Mouse (Mus musculus) hindbrain, postnatal 0 days (tissue): ENCODE measurements around the gene Apoa5. TPM values are rescaled to one million over a fixed set of nuclear protein-coding genes. Genes with fewer than 3 reads are reported as not detected.

Experiments
- ATAC-seq: fragments of 200-750 bp; cut with Nextera tagmentation; 2 replicates; pipeline ENCODE4 v1.8.0; 2017; ENCODE audit warnings: mild to moderate bottlenecking, moderate TSS enrichment, moderate library complexity
- DNase-seq: peaks from one replicate; pipeline ENCODE4 v3.0.0-alpha.2; 2015; ENCODE audit warnings: low spot score
- H3K27ac ChIP-seq: fragments of 300-500 bp; sonication (generic); 2 replicates; pipeline ENCODE4 v1.5.1; 2014; ENCODE audit warnings: mild to moderate bottlenecking
- H3K27me3 ChIP-seq: fragments of 300-500 bp; sonication (generic); 2 replicates; pipeline ENCODE4 v1.6.1; 2014; ENCODE audit warnings: low read length, mixed read lengths; ENCODE audit not compliant: insufficient read depth
- H3K36me3 ChIP-seq: fragments of 300-500 bp; sonication (generic); 2 replicates; pipeline ENCODE4 v1.6.1; 2014; ENCODE audit warnings: low read length, mixed read lengths; ENCODE audit not compliant: insufficient read depth
- H3K4me1 ChIP-seq: fragments of 300-500 bp; sonication (generic); 2 replicates; pipeline ENCODE4 v1.6.1; 2014; ENCODE audit warnings: antibody characterized with exemption, low read length, mixed read lengths; ENCODE audit not compliant: insufficient read depth
- H3K4me2 ChIP-seq: fragments of 300-500 bp; sonication (generic); 2 replicates; pipeline ENCODE4 v1.6.1; 2014; ENCODE audit warnings: low read depth, mild to moderate bottlenecking, low read length, moderate library complexity, mixed read lengths
- H3K4me3 ChIP-seq: fragments of 300-500 bp; sonication (generic); 2 replicates; pipeline ENCODE4 v1.5.1; 2014; ENCODE audit warnings: low read length
- H3K9ac ChIP-seq: fragments of 300-500 bp; sonication (generic); replicated peaks from 2 replicates; pipeline ENCODE4 v1.6.1; 2014; ENCODE audit warnings: mild to moderate bottlenecking, low read length, moderate library complexity, mixed read lengths
- H3K9me3 ChIP-seq: fragments of 300-500 bp; sonication (generic); 2 replicates; pipeline ENCODE4 v1.6.1; 2016; ENCODE audit warnings: low read length, mixed read lengths
- CTCF ChIP-seq: IDR thresholded peaks from 2 replicates; pipeline ENCODE4 v1.5.1; 2016; ENCODE audit warnings: antibody characterized with exemption, control low read depth, low read depth
- WGBS: fragments of 180-500 bp; shearing (Covaris S2); extraction: QIAGEN DNeasy Blood & Tissue Kit; methylation state at CpG from one replicate; pipeline ENCODE4 v1.1.7; 2014; 5-methylcytosine and 5-hydroxymethylcytosine counted together
- polyA plus RNA-seq: library from polyadenylated mRNA; unstranded; fragments of >200 nt; fragmentation: Nextera tagmentation; extraction: Ambion mirVana; gene quantifications from 2 replicates; pipeline ENCODE4 v1.2.1, GENCODE M21; 2015
- total RNA-seq: library from RNA; depleted of rRNA; stranded (reverse); fragments of >200 nt; gene quantifications from 2 replicates; pipeline ENCODE4 v1.2.3, GENCODE M21; 2014; rRNA removed

Apoa5 gene
- 0.21 and 1.2 TPM in 2 replicates for total RNA-seq
- polyA plus RNA-seq = not detected in 2 replicates

DNA sequence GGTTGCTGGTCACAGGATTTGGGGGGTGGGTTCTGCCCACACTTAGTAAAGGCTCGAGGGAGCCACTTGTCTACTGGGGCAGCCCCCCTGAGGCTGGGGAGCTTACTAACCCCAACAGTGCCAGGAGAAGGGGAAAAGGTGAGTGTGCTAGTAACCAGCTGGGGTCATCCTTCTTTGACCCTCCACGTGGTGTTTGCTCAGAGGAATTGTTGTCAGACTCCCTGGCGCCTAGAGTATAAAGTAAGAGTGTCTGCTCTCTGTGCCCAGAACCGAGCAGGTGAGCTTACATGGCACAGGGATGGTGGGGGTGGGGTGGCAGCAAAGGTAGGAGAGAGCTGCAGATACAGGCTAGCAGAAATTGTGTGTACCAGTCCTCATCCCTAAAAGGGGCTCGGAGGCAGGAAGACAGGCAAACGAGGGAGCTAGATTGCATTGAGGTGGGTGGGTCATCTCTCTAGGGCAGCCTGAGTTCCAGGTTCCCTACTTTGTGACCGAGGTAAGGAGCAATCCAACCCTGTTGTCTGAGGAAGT lies at the start of gene Apoa5:
Gene Apoa5 (plus strand): TSS at position 291 of the 531 bp plus-strand sequence.
- H3K4me3 ChIP-seq = no peak within 1 kb of the TSS
- WGBS = 57% methylated on average over 7 of the region's 7 CpGs
- H3K4me1 ChIP-seq = no peaks in the 10 kb centered on the region
- no peak for DNase-seq
- H3K27ac ChIP-seq = no peak within 1 kb of the TSS
- H3K36me3 ChIP-seq = no peaks in the 10 kb centered on the region
- H3K27me3 ChIP-seq = no peaks in the 10 kb centered on the region; the same call in 1 of the 2 replicates
- TF ChIP-seq CTCF = no peak
- H3K4me2 ChIP-seq = no peak within 1 kb of the TSS
- H3K9ac ChIP-seq = no peak within 1 kb of the TSS
- ATAC-seq = no peak
- no peaks in the 10 kb centered on the region for H3K9me3 ChIP-seq

DNA sequence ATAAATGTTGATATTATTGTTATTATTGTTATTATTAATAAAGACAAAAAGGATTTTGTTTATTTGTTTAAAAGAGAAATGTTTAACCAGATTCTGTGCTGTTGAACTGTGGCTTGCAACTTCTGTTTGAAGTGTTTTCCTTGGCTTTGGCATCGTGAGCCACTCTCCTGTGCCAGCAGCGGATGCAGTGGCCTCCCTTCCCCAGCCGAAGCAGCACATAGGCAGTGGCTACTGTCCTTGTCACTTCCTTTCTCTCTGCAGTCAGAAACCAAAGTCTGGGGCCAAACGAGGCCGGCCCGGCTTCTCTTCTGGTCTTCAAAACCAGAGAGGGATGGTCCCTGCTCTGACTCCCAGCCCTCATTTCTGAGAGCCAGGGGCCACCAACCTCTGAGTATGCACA lies 45.3 kb upstream of the Apoa5 start:
- Histone ChIP-seq H3K4me1 (no peaks in the 10 kb centered on the region), H3K36me3 (peaks cover 25% of the 10 kb centered on the region), H3K9me3 (no peaks in the 10 kb centered on the region), H3K4me3 (no peak overlapping the region), H3K27me3 (no peaks in the 10 kb centered on the region), H3K4me2 (no peak overlapping the region), H3K9ac (no peak overlapping the region), H3K27ac (no peak overlapping the region)
- no peak for TF ChIP-seq CTCF
- WGBS = 77% methylated on average over 6 of the region's 6 CpGs
- no peak for DNase-seq
- no peak for ATAC-seq

DNA sequence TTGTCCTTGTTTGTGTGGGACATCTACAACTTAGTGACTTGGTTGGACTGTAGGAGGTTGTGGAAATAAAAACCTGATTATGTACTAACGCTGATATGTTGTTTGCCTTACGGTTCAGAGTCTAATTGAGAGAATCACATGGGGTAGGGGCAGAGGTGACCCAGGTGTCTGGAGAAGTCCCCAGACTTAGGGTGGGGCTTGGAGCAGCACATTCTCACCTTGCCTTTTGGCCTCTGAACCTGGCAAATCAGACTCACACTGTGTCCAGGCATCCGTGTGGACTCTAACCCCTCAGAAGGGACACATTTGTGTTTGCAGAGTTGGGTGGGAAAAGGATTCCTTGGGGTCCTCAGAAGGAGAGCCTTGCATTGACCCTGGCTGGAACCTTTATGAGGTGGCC lies 44.3 kb upstream of the Apoa5 start:
- Histone ChIP-seq H3K36me3 (peaks cover 25% of the 10 kb centered on the region), H3K4me1 (no peaks in the 10 kb centered on the region), H3K9ac (no peak overlapping the region), H3K27me3 (no peaks in the 10 kb centered on the region), H3K27ac (no peak overlapping the region), H3K9me3 (no peaks in the 10 kb centered on the region), H3K4me3 (no peak overlapping the region), H3K4me2 (no peak overlapping the region)
- WGBS = 93% methylated on average over 3 of the region's 3 CpGs
- no peak for TF ChIP-seq CTCF
- no peak for DNase-seq
- no peak for ATAC-seq

DNA sequence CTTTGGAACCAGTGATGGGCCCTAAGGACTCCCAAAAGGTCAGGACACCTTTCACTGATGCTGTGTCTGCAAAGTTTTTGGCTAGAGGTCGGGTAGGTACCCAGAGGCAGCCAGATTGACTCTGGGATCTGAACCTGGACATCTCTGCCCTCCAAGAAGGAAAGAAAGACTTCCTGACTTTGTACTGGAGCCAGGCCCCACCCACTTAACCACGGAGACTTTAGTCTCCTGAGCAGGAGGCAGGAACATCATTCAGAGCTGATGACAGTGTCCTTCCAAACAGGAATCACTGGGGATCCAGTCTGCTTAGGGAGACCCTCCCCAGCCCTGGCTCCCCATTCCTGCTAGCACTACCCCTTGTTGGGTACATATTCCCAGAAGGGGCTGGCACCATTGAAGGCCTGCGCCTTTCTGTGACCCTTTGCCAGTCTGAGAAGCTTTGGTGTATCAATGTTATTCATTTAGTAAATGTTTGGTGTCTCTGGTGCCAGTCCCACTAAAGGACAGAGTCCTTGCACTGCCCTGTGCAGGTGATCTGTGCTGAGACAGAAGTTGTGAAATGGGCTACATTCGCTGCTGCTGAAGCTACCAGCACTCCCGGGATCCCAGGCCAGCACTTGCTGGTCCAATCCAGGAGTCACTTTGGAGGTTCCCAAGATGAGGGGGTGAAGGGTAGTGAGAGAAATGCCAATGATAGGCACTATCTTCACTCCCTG lies 43.3 kb upstream of the Apoa5 start:
- TF ChIP-seq CTCF = no peak
- peaks cover 3% of the 10 kb centered on the region; the same call in 1 of the 2 replicates for H3K4me1 ChIP-seq
- 66% methylated on average over 5 of the region's 5 CpGs for WGBS

DNA sequence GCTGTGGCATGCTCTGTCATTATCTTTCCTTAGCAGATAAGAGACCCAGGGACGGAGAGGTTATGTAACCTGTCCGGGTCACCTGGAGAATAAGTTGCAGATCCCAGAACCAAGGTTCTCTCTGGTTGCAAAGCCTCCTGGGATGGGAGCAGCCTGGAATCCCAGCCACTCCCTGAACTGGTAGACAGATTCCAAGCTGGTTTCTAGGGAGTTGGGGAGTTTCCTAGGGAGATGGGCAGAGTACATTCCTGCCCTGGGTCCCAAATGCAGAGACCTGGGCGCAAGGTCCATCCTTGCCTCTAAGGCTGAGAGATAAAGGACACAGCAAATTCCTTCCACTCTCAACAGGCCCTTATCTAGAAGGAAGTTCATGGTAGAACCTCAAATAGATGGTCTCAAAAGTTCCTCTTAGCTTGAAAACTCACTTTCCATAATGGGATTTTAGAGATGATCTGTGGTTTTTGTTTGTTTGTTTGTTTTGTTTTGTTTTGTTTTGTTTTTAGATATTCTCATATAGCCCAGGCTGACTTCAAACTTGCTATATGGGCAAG lies 41.3 kb upstream of the Apoa5 start:
- Histone ChIP-seq H3K4me3 (no peak overlapping the region), H3K27ac (no peak overlapping the region), H3K9ac (no peak overlapping the region), H3K4me2 (no peak overlapping the region), H3K36me3 (peaks cover 4% of the 10 kb centered on the region; the same call in 1 of the 2 replicates), H3K4me1 (peaks cover 3% of the 10 kb centered on the region; the same call in 1 of the 2 replicates), H3K9me3 (no peaks in the 10 kb centered on the region), H3K27me3 (no peaks in the 10 kb centered on the region)
- ATAC-seq = no peak
- DNase-seq = no peak
- WGBS = 95% methylated on average over 3 of the region's 3 CpGs
- TF ChIP-seq CTCF = no peak

More for the DNA sequence above, 43.3 kb upstream of the Apoa5 start:
- no peaks in the 10 kb centered on the region for H3K27me3 ChIP-seq
- H3K4me3 ChIP-seq = no peak overlapping the region
- no peak overlapping the region for H3K27ac ChIP-seq
- H3K9ac ChIP-seq = no peak overlapping the region
- H3K9me3 ChIP-seq = no peaks in the 10 kb centered on the region
- H3K4me2 ChIP-seq = no peak overlapping the region
- ATAC-seq = no peak
- no peak for DNase-seq
- peaks cover 24% of the 10 kb centered on the region; the same call in 1 of the 2 replicates for H3K36me3 ChIP-seq

DNA sequence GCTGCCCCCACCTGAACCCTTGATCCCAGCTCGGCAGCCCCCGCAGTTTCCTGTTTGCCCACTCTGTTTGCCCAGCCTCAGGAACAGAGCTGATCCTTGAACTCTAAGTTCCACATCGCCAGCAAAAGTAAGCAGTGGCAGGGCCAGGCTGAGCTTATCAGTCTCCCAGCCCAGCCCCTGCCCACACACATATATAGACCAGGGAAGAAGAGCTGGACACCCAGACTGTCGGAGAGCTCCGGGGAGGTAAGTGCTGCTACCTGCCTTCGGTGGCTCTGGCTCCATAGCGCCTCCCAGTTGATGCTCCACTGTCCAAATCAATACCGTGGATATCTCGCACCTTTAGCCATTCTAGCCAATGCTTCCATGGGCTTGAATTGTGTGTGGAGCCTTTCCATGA lies 39.9 kb upstream of the Apoa5 start, which contains the start of gene Apoa1:
Gene Apoa1 (plus strand): TSS at position 90 of the 400 bp plus-strand sequence.
- Histone ChIP-seq H3K27ac (no peak within 1 kb of the TSS), H3K9me3 (no peaks in the 10 kb centered on the region), H3K4me3 (no peak within 1 kb of the TSS), H3K36me3 (no peaks in the 10 kb centered on the region; the same call in 1 of the 2 replicates), H3K4me1 (peaks cover 3% of the 10 kb centered on the region; the same call in 1 of the 2 replicates), H3K27me3 (no peaks in the 10 kb centered on the region), H3K9ac (no peak within 1 kb of the TSS), H3K4me2 (no peak within 1 kb of the TSS)
- TF ChIP-seq CTCF = no peak
- ATAC-seq = no peak
- 66% methylated on average over 9 of the region's 9 CpGs for WGBS
- DNase-seq = no peak
